Mouse (Mus musculus) urinary bladder, postnatal 14 days (tissue): ENCODE results near the gene Thnsl2.

Experiments used
- DNase-seq: peaks from one replicate; pipeline ENCODE4 v3.0.0; 2021; ENCODE audit warnings: low spot score

Gene Thnsl2

GRCm38 (mm10) chr6:71143894-71144455 is at the start of gene Thnsl2:
Gene Thnsl2 (minus strand): TSS chr6:71144439.
- DNase-seq, result peak; percentile 66

- no peak for DNase-seq
These were observed 49.0 kb upstream of the Thnsl2 start for GRCm38 (mm10) chr6:71193151-71193740.

- no peak for DNase-seq
These were observed 46.3 kb upstream of the Thnsl2 start for GRCm38 (mm10) chr6:71190501-71190900.

DNA sequence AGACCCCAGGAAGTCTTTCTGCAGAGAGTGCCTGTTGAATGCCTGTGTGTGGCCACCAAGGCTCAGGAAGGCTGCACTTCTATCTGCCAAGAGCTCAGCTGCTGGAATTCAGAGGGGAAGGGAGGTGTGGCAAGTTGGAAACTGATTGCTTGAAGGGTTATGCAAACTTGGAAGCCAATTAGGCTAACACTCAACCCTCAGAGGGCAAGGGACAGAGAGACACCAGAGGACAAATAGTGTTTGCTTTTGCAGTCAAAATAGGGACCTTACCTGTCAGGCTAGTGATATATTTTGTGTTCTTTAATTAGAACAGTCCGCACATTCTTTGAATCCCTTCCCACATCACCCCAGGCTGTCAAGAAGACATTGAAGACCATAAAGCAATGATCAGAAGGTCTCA is 45.3 kb upstream of the Thnsl2 start:
- no peak for DNase-seq

DNA sequence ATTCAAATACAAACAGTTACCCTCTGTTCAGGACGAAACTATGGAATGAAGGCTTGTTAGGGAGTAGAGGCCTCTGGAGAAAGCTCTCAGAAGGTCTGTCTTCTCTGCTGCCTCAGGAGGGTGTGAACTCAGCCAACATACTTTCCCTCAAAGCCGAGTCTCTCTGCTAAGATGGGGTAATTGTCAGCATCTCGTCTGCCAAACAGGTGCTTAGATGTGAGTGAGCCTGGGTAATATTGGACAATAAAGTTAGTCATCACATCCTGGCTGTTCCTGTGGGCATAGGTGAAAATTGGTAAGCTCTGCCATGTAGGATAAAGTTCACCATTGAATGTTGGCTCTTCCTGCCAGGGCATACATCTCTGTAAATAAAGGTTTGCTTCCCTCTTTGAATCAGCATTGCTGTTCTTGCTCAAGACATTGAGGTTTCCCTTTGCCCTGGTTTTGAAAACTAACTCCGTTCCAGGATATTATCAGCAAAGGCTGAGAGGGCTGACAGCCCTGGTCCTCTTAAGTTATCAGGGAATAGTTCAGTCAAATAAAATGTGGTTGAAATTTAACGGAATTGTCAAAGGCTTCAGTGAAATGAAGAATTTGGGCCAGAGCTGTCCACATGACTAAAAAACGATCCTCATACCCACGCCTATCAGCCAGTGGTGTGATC is 40.8 kb upstream of the Thnsl2 start:
- no peak for DNase-seq

DNA sequence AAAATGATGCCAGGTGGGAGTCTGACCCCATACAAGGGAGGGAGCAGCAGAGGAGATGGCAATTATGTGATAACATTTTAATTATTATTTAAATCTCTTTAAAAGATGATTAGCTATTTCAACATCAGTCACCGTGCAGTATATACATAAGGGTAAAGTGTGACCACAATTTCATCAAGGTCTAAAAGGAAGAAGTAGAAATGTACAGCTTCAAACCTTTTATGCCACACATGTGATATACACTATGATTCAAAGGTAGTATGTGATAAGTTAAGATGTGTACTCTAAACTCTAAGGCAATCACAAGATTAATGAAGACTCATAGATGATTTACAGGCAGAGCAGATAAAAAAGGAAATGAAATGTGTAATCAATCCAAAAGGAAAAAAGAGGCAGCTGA is 36.4 kb upstream of the Thnsl2 start:
- DNase-seq, result no peak

DNA sequence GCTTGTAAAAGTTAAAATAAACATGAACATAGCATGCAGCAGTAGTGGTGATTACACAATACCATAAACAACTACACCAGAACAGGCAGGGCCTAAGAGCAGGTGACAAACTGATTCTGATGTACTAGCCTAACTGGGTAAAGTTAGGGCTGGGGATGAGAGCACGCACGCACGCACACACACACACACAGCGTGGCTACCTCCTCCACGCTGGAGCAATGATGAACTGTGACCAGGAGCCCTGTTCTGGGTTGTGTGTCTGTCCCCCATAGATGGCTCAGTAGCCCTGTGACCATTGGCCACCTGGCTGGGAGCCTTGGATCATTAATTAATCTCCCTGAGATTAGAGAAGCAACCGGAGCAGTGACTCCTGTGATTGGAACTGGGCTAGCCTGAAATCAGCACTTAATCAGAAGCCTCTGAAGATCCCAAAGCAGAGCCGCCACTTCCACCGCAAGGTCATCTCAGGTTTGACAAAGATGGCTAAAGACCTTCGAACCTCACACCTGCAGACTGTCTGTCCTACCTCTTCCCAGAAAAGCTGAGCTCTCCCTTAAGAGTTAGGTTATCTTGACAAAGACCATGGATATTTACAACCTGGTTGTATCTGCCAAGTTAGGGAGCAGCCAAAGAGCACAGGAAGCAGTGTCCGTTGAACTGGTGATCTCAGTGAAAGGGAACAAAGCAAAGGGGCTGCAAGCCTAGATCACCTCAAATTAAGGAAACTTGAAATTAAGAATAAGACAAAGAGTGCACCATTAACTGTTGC is 28.8 kb upstream of the Thnsl2 start:
- no peak for DNase-seq

GRCm38 (mm10) chr6:71166551-71167169 is 22.4 kb upstream of the Thnsl2 start:
- peak; percentile 9 for DNase-seq

GRCm38 (mm10) chr6:71164394-71164793 is 20.2 kb upstream of the Thnsl2 start:
- DNase-seq, result no peak

DNA sequence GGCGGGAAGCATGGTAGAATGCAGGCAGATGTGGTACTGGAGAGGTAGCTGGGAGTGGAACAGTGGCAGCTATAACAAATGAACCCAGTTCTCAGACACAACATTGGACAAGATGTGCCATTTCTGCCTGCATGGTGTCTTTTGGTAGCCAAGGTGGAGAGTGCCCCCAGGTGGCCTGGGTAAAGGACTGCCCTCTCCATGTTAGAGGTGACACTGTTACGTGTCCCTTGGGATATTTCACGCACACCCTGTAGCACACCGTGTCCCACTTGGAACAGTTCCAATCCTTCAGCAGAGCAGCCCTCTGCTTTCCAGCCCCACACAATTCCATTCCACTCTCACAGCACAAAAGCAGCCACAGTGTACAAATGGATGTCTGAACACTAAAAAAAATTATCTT is 18.0 kb upstream of the Thnsl2 start:
- DNase-seq, result no peak

- no peak for DNase-seq
These were observed 17.1 kb upstream of the Thnsl2 start for GRCm38 (mm10) chr6:71161290-71161689.

GRCm38 (mm10) chr6:71156674-71157326 is 12.6 kb upstream of the Thnsl2 start:
- DNase-seq, result no peak

- no peak for DNase-seq
These were observed 10.6 kb upstream of the Thnsl2 start for GRCm38 (mm10) chr6:71154861-71155260.

GRCm38 (mm10) chr6:71153486-71153885 is 9.2 kb upstream of the Thnsl2 start:
- DNase-seq, result no peak

DNA sequence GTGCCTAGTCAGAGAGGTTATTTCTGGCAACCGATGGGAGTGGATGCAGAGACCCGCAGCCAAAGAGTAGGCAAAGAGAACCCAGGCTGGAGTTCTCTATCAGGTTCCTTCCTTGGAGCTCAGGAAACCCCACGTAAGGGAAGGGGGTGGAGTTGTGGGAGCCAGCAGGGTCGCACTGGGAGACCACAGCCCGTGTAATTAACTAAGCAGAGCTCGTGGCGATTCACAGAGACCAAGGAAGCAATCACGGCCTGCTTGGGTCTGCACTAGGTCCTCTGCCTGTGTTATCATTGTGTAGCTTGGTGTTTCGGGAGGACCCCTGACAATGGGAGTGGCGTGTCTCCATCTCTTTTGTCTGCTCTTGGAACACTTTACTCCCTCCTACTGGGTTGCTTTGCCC is 6.9 kb upstream of the Thnsl2 start:
- no peak for DNase-seq

- DNase-seq, result peak; percentile 38
These were observed 5.3 kb upstream of the Thnsl2 start for GRCm38 (mm10) chr6:71149534-71149933.

DNA sequence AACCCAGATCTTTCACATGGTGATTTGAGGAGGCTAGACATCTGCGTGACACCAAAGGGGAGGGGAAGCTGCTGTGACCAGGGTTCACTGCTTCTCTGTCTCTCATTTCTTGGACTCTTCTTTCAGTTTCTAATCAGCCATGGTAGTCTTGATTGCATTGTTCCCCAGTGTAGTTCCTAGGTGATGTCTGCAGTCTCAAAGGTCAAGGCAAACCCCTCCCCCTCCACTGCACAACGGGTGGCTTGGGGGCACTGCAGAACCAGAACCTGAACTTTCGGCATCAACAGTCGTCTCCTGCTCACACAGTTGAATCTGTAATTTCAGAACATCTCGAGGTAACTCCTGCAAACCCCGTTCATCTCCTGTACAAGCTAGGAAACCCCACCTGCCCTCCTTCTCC is 4.1 kb upstream of the Thnsl2 start:
- no peak for DNase-seq

- no peak for DNase-seq
These were observed 1.2 kb upstream of the Thnsl2 start for GRCm38 (mm10) chr6:71145288-71145989.

GRCm38 (mm10) chr6:71143154-71143893 is 915 bp downstream of the Thnsl2 start:
- DNase-seq, result no peak

GRCm38 (mm10) chr6:71135031-71135430 is 9.2 kb downstream of the Thnsl2 start:
- DNase-seq, result no peak

DNA sequence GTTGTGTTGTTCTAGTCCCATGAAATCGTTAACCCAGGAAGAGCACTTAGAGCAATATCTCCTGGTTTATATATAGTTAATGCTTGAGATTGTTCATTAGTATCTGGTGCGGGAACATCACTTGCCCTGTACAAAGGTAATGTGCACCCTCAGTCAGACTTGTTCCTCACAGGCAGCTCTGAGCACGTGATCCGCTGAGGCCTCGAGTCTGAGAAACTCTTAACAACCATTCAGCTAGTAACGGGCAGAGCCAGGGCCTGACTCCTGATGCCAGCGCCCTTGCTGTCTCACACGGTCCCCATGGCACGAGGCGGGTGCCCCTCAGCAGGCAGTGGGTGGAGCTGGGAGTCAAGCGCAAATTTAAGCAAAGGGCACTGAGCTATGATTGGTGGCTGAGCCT is 10.7 kb downstream of the Thnsl2 start:
- DNase-seq, result no peak
